Mouse (Mus musculus) CH12.LX (cell line): ENCODE measurements around the gene Cmss1. TPM values are rescaled to one million over a fixed set of nuclear protein-coding genes. Genes with fewer than 3 reads are reported as not detected.
A peak's percentile ranks its signal among the peaks of the same experiment; 100 is the strongest.

Experiments
- DNase-seq: peaks from one replicate; pipeline ENCODE4 v3.0.0-alpha.2; 2013; ENCODE audit errors: extremely low read depth
- H3K27ac ChIP-seq: 2 replicates; pipeline ENCODE4 v1.5.1; 2012; ENCODE audit warnings: low read depth, mild to moderate bottlenecking, control low read depth, moderate library complexity; ENCODE audit not compliant: insufficient read depth
- H3K27me3 ChIP-seq: replicated peaks from 2 replicates; pipeline ENCODE3; 2012; ENCODE audit warnings: inconsistent platforms
- H3K36me3 ChIP-seq, 2 experiments: replicated peaks in 1 of 2; 2 replicates each; pipeline versions ENCODE3 to v1.6.1; 2012; ENCODE audit warnings: inconsistent platforms in 1 of 2, low read length in 1 of 2, mild to moderate bottlenecking in 1 of 2, mixed read lengths in 1 of 2, moderate library complexity in 1 of 2; ENCODE audit not compliant: control insufficient read depth in 1 of 2, insufficient read depth in 1 of 2
- H3K4me1 ChIP-seq, 2 experiments: 2 replicates each; pipeline ENCODE4 v1.6.1; 2012; ENCODE audit warnings: inconsistent platforms in 1 of 2, moderate library complexity in 1 of 2; ENCODE audit not compliant: insufficient read depth in 2 of 2, control insufficient read depth in 1 of 2
- H3K4me2 ChIP-seq: 2 replicates; pipeline ENCODE4 v1.6.1; 2012; ENCODE audit warnings: low read depth, mild to moderate bottlenecking, control low read depth; ENCODE audit not compliant: poor library complexity, insufficient read depth, severe bottlenecking
- H3K4me3 ChIP-seq, 3 experiments: fragments of 150-350 bp in 1 of 3; sonication (generic) in 1 of 3; replicated peaks in 1 of 3; 2 replicates each; pipeline versions ENCODE3 to v1.5.1; 2011 to 2012; ENCODE audit warnings: low read depth in 2 of 3, low read length in 2 of 3, mild to moderate bottlenecking in 2 of 3, moderate library complexity in 2 of 3, control low read depth in 1 of 3, improper control_type of control experiment in 1 of 3, inconsistent platforms in 1 of 3, mixed read lengths in 1 of 3; ENCODE audit not compliant: poor library complexity in 1 of 3
- H3K79me2 ChIP-seq: replicated peaks from 2 replicates; pipeline ENCODE4 v1.6.1; 2012; ENCODE audit warnings: mild to moderate bottlenecking, moderate library complexity; ENCODE audit not compliant: control insufficient read depth, poor library complexity, insufficient read depth, severe bottlenecking; ENCODE audit errors: extremely low read depth
- H3K9ac ChIP-seq: 2 replicates; pipeline ENCODE4 v1.6.1; 2012; ENCODE audit warnings: low read depth, mild to moderate bottlenecking, control low read depth, moderate library complexity; ENCODE audit not compliant: insufficient read depth
- H3K9me3 ChIP-seq: replicated peaks from 2 replicates; pipeline ENCODE3; 2012; ENCODE audit warnings: low read length, inconsistent platforms, mixed read lengths
- CHD1 ChIP-seq: IDR thresholded peaks from 2 replicates; pipeline ENCODE4 v1.6.1; 2012; ENCODE audit warnings: low read depth, low read length, improper control_type of control experiment, inconsistent platforms
- E2F4 ChIP-seq: IDR thresholded peaks from 2 replicates; pipeline ENCODE4 v1.6.1; 2011; ENCODE audit warnings: low read depth, low read length, improper control_type of control experiment; ENCODE audit not compliant: insufficient replicate concordance
- EP300 ChIP-seq: IDR thresholded peaks from 2 replicates; pipeline ENCODE4 v1.6.1; 2011; ENCODE audit warnings: low read length, improper control_type of control experiment
- GABPA ChIP-seq: IDR thresholded peaks from 2 replicates; pipeline ENCODE4 v1.6.1; 2012; ENCODE audit warnings: low read depth, low read length, improper control_type of control experiment, inconsistent platforms; ENCODE audit not compliant: insufficient replicate concordance
- HCFC1 ChIP-seq: IDR thresholded peaks from 2 replicates; pipeline ENCODE4 v1.6.1; 2012; ENCODE audit warnings: low read depth, mild to moderate bottlenecking, inconsistent platforms, low read length, improper control_type of control experiment
- IRF4 ChIP-seq: IDR thresholded peaks from 2 replicates; pipeline ENCODE4 v1.6.1; 2014; ENCODE audit warnings: low read depth, mild to moderate bottlenecking, inconsistent platforms, low read length, improper control_type of control experiment
- JUN ChIP-seq: IDR thresholded peaks from 2 replicates; pipeline ENCODE4 v1.6.1; 2011; ENCODE audit warnings: low read depth, mild to moderate bottlenecking, low read length, improper control_type of control experiment, moderate library complexity; ENCODE audit not compliant: insufficient read depth
- KAT2A ChIP-seq: IDR thresholded peaks from 2 replicates; pipeline ENCODE4 v1.6.1; 2012; ENCODE audit warnings: low read length, improper control_type of control experiment, inconsistent platforms; ENCODE audit not compliant: insufficient replicate concordance
- MAFK ChIP-seq: IDR thresholded peaks from 2 replicates; pipeline ENCODE4 v1.6.1; 2011; ENCODE audit warnings: low read length, improper control_type of control experiment; ENCODE audit not compliant: insufficient replicate concordance
- MAX ChIP-seq: IDR thresholded peaks from 2 replicates; pipeline ENCODE4 v1.6.1; 2011; ENCODE audit warnings: low read length, improper control_type of control experiment
- MEF2A ChIP-seq: IDR thresholded peaks from 2 replicates; pipeline ENCODE4 v1.6.1; 2014; ENCODE audit warnings: low read depth, mild to moderate bottlenecking, inconsistent platforms, low read length, improper control_type of control experiment, borderline replicate concordance
- MXI1 ChIP-seq: IDR thresholded peaks from 2 replicates; pipeline ENCODE4 v1.6.1; 2011; ENCODE audit warnings: mild to moderate bottlenecking, low read depth, low read length, improper control_type of control experiment
- NELFE ChIP-seq: IDR thresholded peaks from 2 replicates; pipeline ENCODE4 v1.6.1; 2011; ENCODE audit warnings: low read depth, low read length, improper control_type of control experiment
- NRF1 ChIP-seq: IDR thresholded peaks from 2 replicates; pipeline ENCODE4 v1.6.1; 2014; ENCODE audit warnings: low read depth, mild to moderate bottlenecking, inconsistent platforms, low read length, improper control_type of control experiment, moderate library complexity
- PAX5 ChIP-seq: IDR thresholded peaks from 2 replicates; pipeline ENCODE4 v1.6.1; 2012; ENCODE audit warnings: low read length, inconsistent platforms, mixed read lengths
- RAD21 ChIP-seq: IDR thresholded peaks from 2 replicates; pipeline ENCODE4 v1.6.1; 2011; ENCODE audit warnings: low read depth, mild to moderate bottlenecking, low read length, improper control_type of control experiment, moderate library complexity
- RCOR1 ChIP-seq: conservative IDR thresholded peaks from 2 replicates; pipeline ENCODE4 v1.6.1; 2012; ENCODE audit warnings: low read depth, mild to moderate bottlenecking, inconsistent platforms, low read length, improper control_type of control experiment
- SIN3A ChIP-seq: IDR thresholded peaks from 2 replicates; pipeline ENCODE4 v1.6.1; 2012; ENCODE audit warnings: low read length, improper control_type of control experiment, inconsistent platforms
- TCF12 ChIP-seq: IDR thresholded peaks from 2 replicates; pipeline ENCODE4 v1.6.1; 2014; ENCODE audit warnings: low read depth, mild to moderate bottlenecking, inconsistent platforms, low read length, improper control_type of control experiment
- USF1 ChIP-seq: IDR thresholded peaks from 2 replicates; pipeline ENCODE4 v1.6.1; 2014; ENCODE audit warnings: low read depth, mild to moderate bottlenecking, inconsistent platforms, low read length, improper control_type of control experiment
- USF2 ChIP-seq: conservative IDR thresholded peaks from 2 replicates; pipeline ENCODE4 v1.6.1; 2011; ENCODE audit warnings: low read depth, low read length, improper control_type of control experiment
- ZKSCAN1 ChIP-seq: IDR thresholded peaks from 2 replicates; pipeline ENCODE4 v1.6.1; 2012; ENCODE audit warnings: low read depth, inconsistent platforms, low read length, improper control_type of control experiment, borderline replicate concordance
- dilution Hi-C: fragments of 300-500 bp; cut with MboI; formaldehyde crosslinking; loops from 2 replicates; pipeline ENCODE4 v1.14.3; 2020; ENCODE audit warnings: low sequenced_read_pairs; ENCODE audit not compliant: extremely low pct_unique_long_range_greater_than_20kb, extremely low pct_ligation_motif_present
- in situ Hi-C: fragments of 300-500 bp; cut with MboI; formaldehyde crosslinking; loops from 3 replicates; pipeline ENCODE4 v1.14.3; 2019; ENCODE audit warnings: low sequenced_read_pairs, low pct_ligation_motif_present, low pct_unique_long_range_greater_than_20kb, mixed read lengths
- polyA plus RNA-seq: library from polyadenylated mRNA; unstranded; fragments of >175 nt; gene quantifications from 2 replicates; pipeline ENCODE4 v1.2.1, GENCODE M21; 2012; ENCODE audit warnings: low read depth; ENCODE audit not compliant: insufficient read length
- total RNA-seq, 2 experiments: library from RNA; depleted of rRNA; stranded (reverse); fragments of 300-350 nt in 1 of 2; fragments of >200 nt in 1 of 2; gene quantifications; 2 replicates each; pipeline ENCODE4 v1.2.3; 2012 to 2014

The Cmss1 gene
- total and polyA plus RNA-seq, 3 experiments = 94.7 to 107 (median 103) TPM

GRCm38 (mm10) chr16:57546355-57546754 lies 60.3 kb downstream of the Cmss1 start:
- no peaks in the 10 kb centered on the region for H3K79me2 ChIP-seq
- H3K4me3 ChIP-seq = no peak overlapping the region
- dilution Hi-C loops (no loop called here), in situ Hi-C loops (loop anchor here (10.0 kb wide), 1 partner anchor 302 kb away; no protein-coding TSS in a partner anchor)
- peaks cover 0 to 2% of the 10 kb centered on the region in 2 experiments for H3K36me3 ChIP-seq
- H3K9me3 ChIP-seq = peaks cover 6% of the 10 kb centered on the region
- DNase-seq = no peak
- peaks cover 9 to 42% of the 10 kb centered on the region in 2 experiments for H3K4me1 ChIP-seq
- H3K9ac ChIP-seq = no peak overlapping the region
- TF ChIP-seq EP300 (peak; percentile 13; the same call in 1 of the 2 replicates), TCF12 (no peak)
- H3K27ac ChIP-seq = no peak overlapping the region
- no peaks in the 10 kb centered on the region for H3K27me3 ChIP-seq
- no peak overlapping the region for H3K4me2 ChIP-seq

- no peak for DNase-seq
- peaks cover 9 to 35% of the 10 kb centered on the region in 2 experiments for H3K4me1 ChIP-seq
- in situ Hi-C loops = loop anchor here (10.0 kb wide), 1 partner anchor 300 kb away; no protein-coding TSS in a partner anchor
Observed at GRCm38 (mm10) chr16:57544441-57544840, 62.2 kb downstream of the Cmss1 start.

GRCm38 (mm10) chr16:57543243-57543642 lies 63.4 kb downstream of the Cmss1 start:
- Histone ChIP-seq H3K36me3 (peaks cover 0 to 2% of the 10 kb centered on the region in 2 experiments), H3K9ac (no peak overlapping the region), H3K27me3 (no peaks in the 10 kb centered on the region), H3K27ac (no peak overlapping the region), H3K4me3 (no peak overlapping the region), H3K79me2 (no peaks in the 10 kb centered on the region), H3K4me1 (peaks cover 9 to 29% of the 10 kb centered on the region in 2 experiments), H3K4me2 (no peak overlapping the region), H3K9me3 (peaks cover 6% of the 10 kb centered on the region)
- dilution Hi-C loops = no loop called here
- DNase-seq = no peak
- no peak for TF ChIP-seq CHD1
- no peak for TF ChIP-seq SIN3A
- no peak for TF ChIP-seq IRF4
- no peak for TF ChIP-seq RAD21
- no peak for TF ChIP-seq NELFE
- TF ChIP-seq MAX = no peak
- in situ Hi-C loops = loop anchor here (10.0 kb wide), 1 partner anchor 298 kb away; no protein-coding TSS in a partner anchor

More at GRCm38 (mm10) chr16:57544441-57544840, 62.2 kb downstream of the Cmss1 start:
- Histone ChIP-seq H3K27me3 (no peaks in the 10 kb centered on the region), H3K9me3 (peaks cover 6% of the 10 kb centered on the region), H3K79me2 (no peaks in the 10 kb centered on the region), H3K4me3 (no peak overlapping the region), H3K9ac (no peak overlapping the region), H3K4me2 (no peak overlapping the region), H3K36me3 (peaks cover 0 to 2% of the 10 kb centered on the region in 2 experiments), H3K27ac (no peak overlapping the region)
- dilution Hi-C loops = no loop called here
- TF ChIP-seq USF1 = no peak
- TF ChIP-seq MAFK = no peak
- TF ChIP-seq MEF2A = no peak
- no peak for TF ChIP-seq TCF12
- TF ChIP-seq NELFE = no peak
- TF ChIP-seq E2F4 = no peak
- no peak for TF ChIP-seq JUN
- no peak for TF ChIP-seq EP300
- no peak for TF ChIP-seq KAT2A
- no peak for TF ChIP-seq NRF1
- no peak for TF ChIP-seq MXI1
- no peak for TF ChIP-seq HCFC1
- TF ChIP-seq ZKSCAN1 = no peak
- no peak for TF ChIP-seq RCOR1
- TF ChIP-seq RAD21 = no peak
- no peak for TF ChIP-seq GABPA
- no peak for TF ChIP-seq USF2
- no peak for TF ChIP-seq MAX
- TF ChIP-seq PAX5 = no peak
